In the genomic region with DNA sequence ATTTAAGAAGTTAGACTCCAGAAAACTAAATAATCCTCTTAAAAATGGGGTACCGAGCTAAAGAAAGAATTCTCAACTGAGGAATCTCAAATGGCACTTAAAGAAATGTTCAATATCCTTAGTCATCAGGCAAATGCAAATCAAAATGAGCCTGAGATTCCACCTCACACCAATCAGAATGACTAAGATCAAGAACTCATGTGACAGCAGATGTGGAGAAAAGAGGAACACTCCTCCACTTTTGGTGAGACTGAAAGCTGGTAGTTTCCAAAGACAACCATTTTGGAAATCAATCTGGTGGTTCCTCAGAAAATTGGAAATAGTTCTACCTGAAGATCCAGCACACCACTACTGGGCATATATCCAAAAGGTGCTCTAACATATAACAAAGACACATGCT, we compare ENCODE assay signal across 16 mouse cellular contexts.
"Had no signal": no experiment of that assay in that cellular context is flagged by ENCODE, and none has a peak within 500 bp of the region (broad histone marks: within the 10 kb centered on the region; RNA-seq: fewer than 3 reads in every experiment).

No protein-coding gene starts in this region.

- H3K9ac ChIP-seq: neural tube, embryonic 13.5 days; neural tube, embryonic 15.5 days; stomach, embryonic 15.5 days had no signal

- H3K4me2 ChIP-seq: neural tube, embryonic 13.5 days; neural tube, embryonic 15.5 days; stomach, embryonic 15.5 days had no signal

- H3K9me3 ChIP-seq: neural tube, embryonic 13.5 days; neural tube, embryonic 15.5 days; stomach, embryonic 15.5 days had no signal

- H3K27me3 ChIP-seq: neural tube, embryonic 13.5 days; neural tube, embryonic 15.5 days; stomach, embryonic 15.5 days had no signal

- H3K4me3 ChIP-seq: neural tube, embryonic 13.5 days; neural tube, embryonic 15.5 days; stomach, embryonic 15.5 days had no signal

- DNase-seq: retina, postnatal 1 day; right cerebral cortex, adult 18-20 months; right cerebral cortex, postnatal 14 days; right cerebral cortex, postnatal 25 days; right cerebral cortex, postnatal 4 days; spleen, adult 18-20 months; thymus, adult 18-20 months; thymus, adult 2 months; thymus, postnatal 14 days; thymus, postnatal 25 days; thymus, postnatal 36 days; thymus, postnatal 4 days had no signal

- H3K4me1 ChIP-seq: neural tube, embryonic 13.5 days; neural tube, embryonic 15.5 days; stomach, embryonic 15.5 days had no signal

- H3K36me3 ChIP-seq: neural tube, embryonic 13.5 days; neural tube, embryonic 15.5 days; stomach, embryonic 15.5 days had no signal

- H3K27ac ChIP-seq: neural tube, embryonic 13.5 days; neural tube, embryonic 15.5 days; stomach, embryonic 15.5 days; stomach, postnatal 0 days had no signal
